Mouse (Mus musculus) myocyte (in vitro differentiated cells): ENCODE data around the gene Sdk2. TPM values are rescaled to one million over a fixed set of nuclear protein-coding genes. Genes with fewer than 3 reads are reported as not detected.

Experiments
- H3K27me3 ChIP-seq: one replicate; pipeline ENCODE4 v1.6.1; 2011; ENCODE audit not compliant: control insufficient read depth, insufficient read depth, insufficient read length
- H3K36me3 ChIP-seq: one replicate; pipeline ENCODE4 v1.6.1; 2011; ENCODE audit not compliant: control insufficient read depth, insufficient read depth
- H3K4me2 ChIP-seq: one replicate; pipeline ENCODE4 v1.6.1; 2011; ENCODE audit warnings: low read depth, control low read depth
- H3K4me3 ChIP-seq: one replicate; pipeline ENCODE4 v1.5.1; 2011; ENCODE audit warnings: mild to moderate bottlenecking, control low read depth, moderate library complexity
- H3K79me2 ChIP-seq: one replicate; pipeline ENCODE4 v1.6.1; 2011; ENCODE audit not compliant: control insufficient read depth, insufficient read depth
- H3ac ChIP-seq: one replicate; pipeline ENCODE4 v1.6.1; 2011; ENCODE audit not compliant: control insufficient read depth, insufficient read length
- CEBPB ChIP-seq: IDR thresholded peaks from 2 replicates; pipeline ENCODE4 v1.6.1; 2011; ENCODE audit warnings: mild to moderate bottlenecking, moderate library complexity; ENCODE audit not compliant: poor library complexity, insufficient read depth, severe bottlenecking
- E2F4 ChIP-seq: IDR thresholded peaks from one replicate; pipeline ENCODE4 v1.6.1; 2011; ENCODE audit warnings: mild to moderate bottlenecking, control low read depth, moderate library complexity; ENCODE audit not compliant: insufficient read depth
- MAX ChIP-seq: IDR thresholded peaks from one replicate; pipeline ENCODE4 v1.6.1; 2011; ENCODE audit warnings: low read depth, mild to moderate bottlenecking, control low read depth
- MYOD1 ChIP-seq, 3 experiments: IDR thresholded peaks; one replicate each; pipeline ENCODE4 v1.6.1; 2011; ENCODE audit warnings: control low read depth in 2 of 3, low read depth in 2 of 3, mild to moderate bottlenecking in 2 of 3, moderate library complexity in 1 of 3; ENCODE audit not compliant: insufficient read length in 2 of 3, control insufficient read depth in 1 of 3
- MYOG ChIP-seq, 3 experiments: IDR thresholded peaks; one replicate each; pipeline ENCODE4 v1.6.1; 2011; ENCODE audit warnings: control low read depth in 2 of 3, low read depth in 2 of 3, mild to moderate bottlenecking in 2 of 3; ENCODE audit not compliant: insufficient read length in 2 of 3, control insufficient read depth in 1 of 3, insufficient read depth in 1 of 3
- POLR2A ChIP-seq: IDR thresholded peaks from one replicate; pipeline ENCODE4 v1.6.1; 2011; ENCODE audit warnings: low read depth, mild to moderate bottlenecking, control low read depth, moderate library complexity; ENCODE audit not compliant: insufficient read length
- POLR2AphosphoS2 ChIP-seq: IDR thresholded peaks from one replicate; pipeline ENCODE4 v1.6.1; 2011; ENCODE audit warnings: low read depth, control low read depth; ENCODE audit not compliant: insufficient read length
- REST ChIP-seq: IDR thresholded peaks from one replicate; pipeline ENCODE4 v1.6.1; 2011; ENCODE audit warnings: mild to moderate bottlenecking, control low read depth, moderate library complexity; ENCODE audit not compliant: insufficient read depth, insufficient read length
- SRF ChIP-seq: IDR thresholded peaks from one replicate; pipeline ENCODE4 v1.6.1; 2011; ENCODE audit warnings: low read depth; ENCODE audit not compliant: control insufficient read depth, insufficient read length
- TCF12 ChIP-seq: IDR thresholded peaks from one replicate; pipeline ENCODE4 v1.6.1; 2011; ENCODE audit warnings: mild to moderate bottlenecking, control low read depth; ENCODE audit not compliant: poor library complexity, insufficient read depth, severe bottlenecking
- TCF3 ChIP-seq: IDR thresholded peaks from one replicate; pipeline ENCODE4 v1.6.1; 2011; ENCODE audit warnings: low read depth, control low read depth; ENCODE audit not compliant: insufficient read length
- USF1 ChIP-seq: IDR thresholded peaks from one replicate; pipeline ENCODE4 v1.6.1; 2011; ENCODE audit warnings: low read depth, mild to moderate bottlenecking, control low read depth, moderate library complexity
- polyA plus RNA-seq: library from polyadenylated mRNA; unstranded; fragments of >200 nt; fragmentation: generic; extraction: Trizol; gene quantifications from one replicate; pipeline ENCODE4 v1.2.1, GENCODE M21; 2012; ENCODE audit warnings: missing spikeins

The Sdk2 gene
- polyA plus RNA-seq, 1 experiment = 0.06 TPM

- Histone ChIP-seq H3K4me2 (no peak overlapping the region), H3K4me3 (no peak overlapping the region), H3K27me3 (no peaks in the 10 kb centered on the region), H3K79me2 (no peaks in the 10 kb centered on the region), H3K36me3 (no peaks in the 10 kb centered on the region), H3ac (no peak overlapping the region)
- TF ChIP-seq MYOG (IDR thresholded peaks at IDR 0.05; ENCODE audit: control insufficient read depth in 1 of 3, insufficient read depth in 1 of 3, insufficient read length in 2 of 3, low read depth in 2 of 3) (no peak), SRF (no peak), MYOD1 (IDR thresholded peaks at IDR 0.05; ENCODE audit: control insufficient read depth in 1 of 3, insufficient read length in 2 of 3, low read depth in 2 of 3) (no peak), REST (no peak), CEBPB (no peak), E2F4 (no peak), USF1 (no peak), MAX (no peak)
Observed at GRCm38 (mm10) chr11:114070131-114070530, 3.3 kb upstream of the Sdk2 start.

DNA sequence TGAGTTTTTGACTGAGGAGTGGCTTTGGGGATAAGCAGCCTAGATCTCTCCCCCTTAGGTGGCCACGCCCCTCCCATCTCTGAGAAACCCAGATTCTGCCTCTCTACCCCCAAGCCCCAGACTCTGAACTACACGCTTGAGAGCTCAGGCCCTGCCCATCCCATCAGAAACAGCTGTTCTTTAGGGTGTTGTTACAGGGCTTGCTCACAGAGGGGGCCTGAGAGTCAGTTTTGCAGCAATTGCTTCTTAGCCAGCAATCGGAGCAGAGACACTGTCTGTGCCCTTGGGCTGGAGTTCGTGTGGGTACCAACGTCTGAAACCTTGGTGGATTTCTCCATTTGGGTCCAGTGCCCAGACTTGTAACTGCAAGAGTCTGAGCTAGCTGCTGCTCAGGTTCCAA, 1.5 kb upstream of the Sdk2 start:
- Histone ChIP-seq H3K79me2 (no peaks in the 10 kb centered on the region), H3K4me3 (no peak overlapping the region), H3K4me2 (no peak overlapping the region), H3K27me3 (no peaks in the 10 kb centered on the region), H3ac (no peak overlapping the region), H3K36me3 (no peaks in the 10 kb centered on the region)
- TF ChIP-seq TCF3 (no peak), TCF12 (no peak), MYOD1 (IDR thresholded peaks at IDR 0.05; ENCODE audit: control insufficient read depth in 1 of 3, insufficient read length in 2 of 3, low read depth in 2 of 3) (no peak), CEBPB (no peak), POLR2A (no peak), POLR2AphosphoS2 (no peak), SRF (no peak), MAX (no peak), MYOG (IDR thresholded peaks at IDR 0.05; ENCODE audit: control insufficient read depth in 1 of 3, insufficient read depth in 1 of 3, insufficient read length in 2 of 3, low read depth in 2 of 3) (no peak), USF1 (no peak), E2F4 (no peak), REST (no peak)

DNA sequence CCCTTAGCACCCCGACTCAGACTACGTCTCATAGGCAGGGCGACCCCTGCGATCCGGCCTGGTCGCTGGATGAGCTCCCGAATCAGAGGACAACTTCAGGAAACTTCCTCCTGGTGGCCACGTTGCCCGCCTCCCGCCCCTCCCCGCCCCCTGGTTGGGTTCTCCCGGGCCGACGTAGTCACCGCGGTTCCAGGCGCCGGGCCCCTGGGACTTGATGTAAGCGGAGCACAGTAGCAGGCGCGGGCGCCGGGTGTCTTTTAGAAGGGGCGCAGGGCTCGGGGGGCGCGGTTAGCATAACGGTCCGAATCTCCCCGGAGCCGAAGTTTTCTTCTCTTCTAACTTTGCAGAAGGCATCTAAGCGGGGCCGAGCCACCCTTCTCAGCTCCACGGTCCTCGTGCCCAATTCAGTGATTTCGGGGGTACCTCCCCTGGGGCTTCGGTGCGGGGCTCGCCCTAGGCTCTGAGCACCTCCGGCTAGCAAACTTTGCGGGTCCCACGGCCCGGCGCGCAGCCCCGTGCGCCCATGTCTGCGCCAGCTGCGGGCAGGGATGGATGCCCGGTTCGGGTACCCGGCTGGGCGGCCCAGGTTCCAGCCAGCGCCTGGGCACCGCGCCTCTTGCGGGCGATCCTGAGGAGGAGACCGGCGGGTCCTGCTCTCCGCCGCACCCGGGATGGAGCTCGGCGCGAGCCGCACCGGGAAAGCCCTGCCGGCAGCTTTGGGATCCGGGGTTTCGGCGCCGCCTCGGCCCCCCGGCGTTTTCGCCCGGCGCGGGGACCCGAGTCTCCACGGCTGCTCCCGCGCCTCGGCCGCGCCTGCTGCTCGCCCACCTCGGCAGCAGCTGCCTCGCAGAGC, 522 bp downstream of the Sdk2 start:
- no peak for TF ChIP-seq POLR2A
- no peak for TF ChIP-seq MAX
- no peak for TF ChIP-seq MYOD1 (IDR thresholded peaks at IDR 0.05; ENCODE audit: control insufficient read depth in 1 of 3, insufficient read length in 2 of 3, low read depth in 2 of 3)
- no peak for TF ChIP-seq USF1
- no peak for TF ChIP-seq REST
- TF ChIP-seq SRF = no peak
- TF ChIP-seq TCF12 = no peak
- no peak for TF ChIP-seq CEBPB
- Histone ChIP-seq H3K27me3 (no peaks in the 10 kb centered on the region), H3ac (no peak overlapping the region)

GRCm38 (mm10) chr11:114065596-114065995, 1.2 kb downstream of the Sdk2 start:
- Histone ChIP-seq H3K4me2 (no peak overlapping the region), H3K36me3 (no peaks in the 10 kb centered on the region), H3ac (no peak overlapping the region), H3K4me3 (no peak overlapping the region), H3K79me2 (no peaks in the 10 kb centered on the region), H3K27me3 (no peaks in the 10 kb centered on the region)
- TF ChIP-seq POLR2AphosphoS2 (no peak), USF1 (no peak), SRF (no peak), REST (no peak), POLR2A (no peak), MAX (no peak), TCF3 (no peak), CEBPB (no peak), TCF12 (no peak), MYOG (IDR thresholded peaks at IDR 0.05; ENCODE audit: control insufficient read depth in 1 of 3, insufficient read depth in 1 of 3, insufficient read length in 2 of 3, low read depth in 2 of 3) (no peak), E2F4 (no peak), MYOD1 (IDR thresholded peaks at IDR 0.05; ENCODE audit: control insufficient read depth in 1 of 3, insufficient read length in 2 of 3, low read depth in 2 of 3) (no peak)

More for the DNA sequence above, 522 bp downstream of the Sdk2 start:
- Histone ChIP-seq H3K4me3 (no peak overlapping the region), H3K79me2 (no peaks in the 10 kb centered on the region), H3K36me3 (no peaks in the 10 kb centered on the region), H3K4me2 (no peak overlapping the region)
